Mouse (Mus musculus) C2C12 (cell line): ENCODE measurements around the gene Sdk2.

Source experiments
- CEBPB ChIP-seq: IDR thresholded peaks from one replicate; pipeline ENCODE4 v1.6.1; 2011; ENCODE audit warnings: low read depth, mild to moderate bottlenecking, control low read depth, moderate library complexity
- CTCF ChIP-seq: IDR thresholded peaks from one replicate; pipeline ENCODE4 v1.5.1; 2011; ENCODE audit not compliant: control insufficient read depth, insufficient read depth, insufficient read length
- FOSL1 ChIP-seq: IDR thresholded peaks from one replicate; pipeline ENCODE4 v1.8.0; 2011; ENCODE audit warnings: mild to moderate bottlenecking, low read length; ENCODE audit not compliant: poor library complexity, insufficient read depth, severe bottlenecking
- MAX ChIP-seq: IDR thresholded peaks from one replicate; pipeline ENCODE4 v1.6.1; 2011; ENCODE audit warnings: mild to moderate bottlenecking, control low read depth
- MYOD1 ChIP-seq: IDR thresholded peaks from one replicate; pipeline ENCODE4 v1.6.1; 2011; ENCODE audit warnings: low read depth; ENCODE audit not compliant: control insufficient read depth, insufficient read length
- MYOG ChIP-seq: IDR thresholded peaks from one replicate; pipeline ENCODE4 v1.6.1; 2011; ENCODE audit not compliant: control insufficient read depth, insufficient read length; ENCODE audit errors: extremely low read depth
- USF1 ChIP-seq: IDR thresholded peaks from one replicate; pipeline ENCODE4 v1.6.1; 2011; ENCODE audit warnings: low read depth, mild to moderate bottlenecking, control low read depth, moderate library complexity

DNA sequence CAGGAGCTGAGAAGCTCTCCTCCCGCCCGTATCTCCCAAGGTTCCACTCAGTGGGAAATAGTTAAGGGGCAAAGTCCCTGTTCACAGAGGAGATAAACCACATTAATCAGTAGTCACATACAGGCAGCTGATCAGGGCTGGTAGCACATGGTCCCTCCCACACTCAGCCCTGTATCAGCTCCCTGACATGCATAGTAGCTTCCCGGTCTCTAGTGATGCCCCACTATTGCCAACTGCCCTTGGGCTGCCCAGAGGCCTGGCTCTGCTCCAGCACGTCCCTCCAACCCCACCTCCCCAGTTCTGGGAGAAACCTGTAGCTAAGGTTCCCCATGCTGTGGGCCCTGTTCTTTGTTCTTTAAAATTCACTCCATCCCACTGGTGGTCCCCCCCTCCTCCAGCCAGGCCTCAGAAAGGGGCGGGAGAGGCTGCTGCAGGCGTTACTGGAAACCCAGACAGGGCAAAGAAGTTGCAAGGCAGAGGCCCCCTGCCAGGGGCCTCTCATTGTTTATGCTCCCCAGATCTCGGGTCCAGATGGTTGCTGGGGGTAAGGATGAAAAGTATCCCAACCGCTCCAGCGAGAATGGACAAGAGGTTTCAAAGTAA lies 317.0 kb downstream of the Sdk2 start:
- TF ChIP-seq CTCF (no peak), MYOG (no peak), USF1 (no peak), MAX (no peak), CEBPB (no peak), MYOD1 (no peak), FOSL1 (no peak)
